Mouse (Mus musculus) layer of hippocampus, adult 8-10 months (tissue): ENCODE data around the gene Alx3. TPM values are rescaled to one million over a fixed set of nuclear protein-coding genes. Genes with fewer than 3 reads are reported as not detected.
"Not testable (repeated sequence)": the region's sequence is repeated elsewhere in the genome, so short reads cannot be mapped to it uniquely, and the experiment has no call there.

Experiments
- DNase-seq, 2 experiments: peaks; one replicate each; pipeline ENCODE4 v3.0.0; 2022; ENCODE audit warnings: low spot score in 2 of 2
- total RNA-seq, 4 experiments: library from RNA; stranded (reverse); gene quantifications; 2 replicates each; pipeline ENCODE4 v1.2.4; 2022

Gene Alx3
- total RNA-seq, 4 experiments from 2014 or later: 0.45 to 1.4 (median 0.83) TPM; not detected in 1

DNA sequence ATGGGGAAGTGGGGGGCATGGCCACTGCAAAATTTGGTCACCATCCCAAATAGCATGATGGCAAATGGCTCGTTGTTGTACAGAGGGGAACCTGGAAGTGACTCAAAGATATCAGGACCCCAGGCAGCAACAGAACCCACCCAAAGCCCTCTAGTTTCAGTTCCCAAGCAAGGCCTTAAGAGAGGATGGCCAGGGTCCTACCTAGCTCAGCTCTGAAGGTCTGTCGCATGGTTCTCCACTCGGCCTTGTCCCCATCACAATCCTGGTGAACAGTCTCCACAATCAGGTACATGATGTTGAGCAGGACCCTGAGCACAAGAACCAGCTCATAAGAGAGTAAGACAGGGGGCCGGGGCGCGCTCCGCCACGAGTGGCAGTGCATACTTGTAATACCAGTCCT is 29.6 kb downstream of the Alx3 start:
- DNase-seq: no peak

DNA sequence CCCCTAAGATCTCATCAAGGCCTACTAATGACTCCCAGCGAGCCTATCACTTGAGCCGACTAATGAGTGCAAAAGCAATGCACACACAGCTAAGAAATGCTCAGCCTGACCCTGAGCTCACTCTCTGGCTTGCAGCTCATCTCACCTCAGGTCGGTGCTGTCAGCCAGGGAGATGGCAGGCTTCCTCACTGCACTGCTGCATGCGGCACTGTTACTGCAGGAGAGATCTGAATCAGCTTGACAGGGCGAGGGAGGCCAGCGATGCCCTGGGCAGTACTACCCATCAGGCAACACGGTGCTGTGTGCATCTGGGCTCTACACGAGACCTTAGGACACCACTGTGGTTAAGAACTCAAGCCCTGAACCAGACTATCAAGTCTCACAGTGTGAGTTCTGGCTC is 30.7 kb downstream of the Alx3 start:
- no peak for DNase-seq

DNA sequence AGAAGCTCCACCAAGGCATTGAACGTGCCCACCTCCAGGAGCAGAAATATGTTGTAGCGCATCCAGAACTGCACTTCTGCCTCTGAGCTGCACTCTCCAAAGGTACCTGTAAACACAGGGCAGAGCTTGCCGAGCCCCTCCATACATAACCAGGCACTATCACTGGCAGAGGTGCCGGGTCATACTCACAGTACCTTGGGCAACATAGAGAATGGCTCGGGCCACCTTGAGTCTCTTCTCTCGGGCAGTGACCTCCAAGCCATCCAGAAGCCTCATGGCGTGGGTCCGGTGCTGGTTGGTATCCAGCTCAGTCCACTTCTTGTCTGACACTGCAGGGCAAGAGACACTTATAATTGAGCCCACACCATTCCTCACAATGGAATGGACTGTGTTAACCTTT is 31.9 kb downstream of the Alx3 start:
- no peak for DNase-seq

DNA sequence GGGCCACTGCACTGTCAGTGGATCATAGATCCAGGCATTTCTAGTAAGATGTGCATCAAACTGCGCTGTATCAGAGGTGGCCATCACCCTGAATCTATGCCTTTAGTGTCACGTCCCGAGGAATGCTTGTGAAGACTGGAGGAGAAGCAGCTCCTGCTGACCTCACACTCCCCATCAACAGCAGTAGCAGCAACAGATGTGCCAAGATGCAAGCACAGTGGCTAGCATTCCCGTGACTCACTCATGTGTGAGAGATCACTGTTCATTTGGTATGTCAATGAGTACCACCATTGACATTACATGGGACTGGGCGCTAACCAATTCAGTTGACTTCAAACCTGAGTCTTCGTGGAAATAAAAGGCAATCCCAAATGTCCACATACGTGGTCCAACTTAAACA is 32.8 kb downstream of the Alx3 start:
- no peak for DNase-seq

DNA sequence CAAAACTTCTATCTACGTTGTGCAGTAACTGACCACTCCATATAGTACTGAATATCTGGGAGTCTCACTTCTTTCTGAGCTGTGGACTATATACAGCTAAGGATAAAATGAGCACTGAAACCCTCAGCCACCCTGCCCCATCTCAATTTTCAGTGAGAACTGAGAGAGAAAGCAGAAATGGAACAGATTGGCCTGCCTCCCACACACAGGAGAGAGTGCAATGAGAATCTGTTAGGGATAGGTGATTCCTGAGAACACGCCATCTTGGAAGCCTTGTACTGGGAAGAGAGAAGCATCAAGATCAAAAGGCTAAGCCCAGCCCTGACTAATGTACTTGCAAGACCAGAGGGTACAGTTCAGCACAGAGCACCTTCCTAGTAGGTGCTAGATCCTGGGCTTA is 33.7 kb downstream of the Alx3 start:
- DNase-seq: peak; percentile 46 to 62

DNA sequence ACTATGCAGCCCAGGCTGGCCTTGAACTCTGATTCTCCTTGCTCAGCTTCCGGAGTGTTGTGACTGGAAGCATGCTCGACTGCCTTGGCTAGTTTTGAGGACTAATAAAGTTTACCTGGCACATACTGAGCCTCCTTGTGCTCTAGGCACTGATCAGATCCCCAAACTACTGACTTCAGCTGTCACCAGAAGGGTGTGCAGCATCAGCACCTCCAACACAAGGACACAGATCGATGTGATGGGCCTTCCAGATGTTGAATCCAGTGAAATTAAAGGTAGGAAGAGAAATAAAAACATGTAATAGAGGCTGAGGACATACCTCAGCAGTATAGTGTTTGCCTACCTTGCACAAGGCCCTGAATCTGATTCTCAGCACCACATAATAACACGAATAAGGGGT is 34.6 kb downstream of the Alx3 start:
- DNase-seq: no peak

DNA sequence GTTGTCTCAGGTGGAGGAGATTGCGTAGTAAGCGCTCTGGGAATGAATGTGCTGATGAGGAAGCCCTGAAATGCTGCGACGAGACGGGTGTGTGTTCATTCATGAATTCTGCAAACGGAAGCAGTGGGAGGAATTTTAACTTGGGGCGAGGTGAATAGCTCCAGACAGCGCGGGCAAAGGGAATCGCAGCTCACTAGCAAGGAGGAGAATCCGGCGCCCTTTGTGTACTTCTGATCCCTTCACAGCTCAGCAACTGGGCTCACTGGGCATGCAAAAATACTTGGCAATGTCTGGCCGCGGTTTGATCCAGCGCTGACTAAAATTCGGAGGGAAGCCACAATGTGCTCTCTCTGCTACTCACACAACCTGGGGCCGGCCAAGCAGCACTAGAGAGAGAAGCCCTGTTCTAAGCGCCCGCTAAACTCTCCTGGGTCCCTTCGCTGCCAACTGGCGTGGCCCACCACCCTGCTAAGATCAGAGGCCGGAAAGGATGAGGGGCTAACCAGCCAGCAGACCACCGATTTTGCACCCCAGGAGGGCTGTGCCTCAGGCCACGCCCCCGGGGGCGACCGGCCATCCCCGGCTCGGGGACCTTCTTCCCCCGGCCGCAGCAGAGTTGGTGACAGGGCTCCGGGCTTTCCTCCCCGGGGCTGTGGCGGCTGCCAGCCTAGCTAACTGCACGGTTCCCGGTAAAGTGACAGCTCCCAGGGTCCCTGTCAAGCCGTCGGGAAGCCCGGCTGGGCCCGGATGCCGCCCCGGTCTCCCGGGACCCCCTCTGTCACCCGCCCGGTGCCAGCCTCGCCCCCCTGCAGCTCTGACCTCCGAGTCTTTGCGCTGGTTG is 36.1 kb downstream of the Alx3 start, which contains the start of gene Gm10961:
TSS of gene Gm10961 (plus strand) at position 641 of the 841 bp plus-strand sequence.
- peak; percentile 38 to 47 for DNase-seq

DNA sequence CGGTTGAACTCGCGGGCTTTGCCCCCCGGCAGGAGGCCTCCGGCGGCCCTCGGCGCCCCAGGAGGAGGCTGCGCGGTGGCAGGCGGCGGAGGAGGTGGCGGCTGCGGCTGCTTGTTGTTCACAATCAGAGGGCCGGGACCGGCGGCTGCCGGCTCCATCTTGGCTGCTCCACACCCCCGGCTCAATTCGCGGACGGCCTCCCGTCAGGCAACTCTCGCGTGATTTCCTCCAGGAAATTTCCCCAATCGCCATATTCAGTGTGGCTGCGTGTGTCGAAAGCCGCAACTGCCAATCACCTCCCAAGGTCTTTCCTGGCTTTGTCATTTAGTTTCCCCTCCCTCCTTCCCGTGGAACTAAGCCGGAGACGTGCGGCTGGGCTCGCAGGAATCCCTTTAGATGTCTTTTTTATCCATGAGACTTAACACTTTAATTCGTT is 36.7 kb downstream of the Alx3 start, which contains the start of gene Strip1:
TSS of gene Strip1 (minus strand) at position 172 of the 436 bp plus-strand sequence.
- DNase-seq: peak; percentile 95

DNA sequence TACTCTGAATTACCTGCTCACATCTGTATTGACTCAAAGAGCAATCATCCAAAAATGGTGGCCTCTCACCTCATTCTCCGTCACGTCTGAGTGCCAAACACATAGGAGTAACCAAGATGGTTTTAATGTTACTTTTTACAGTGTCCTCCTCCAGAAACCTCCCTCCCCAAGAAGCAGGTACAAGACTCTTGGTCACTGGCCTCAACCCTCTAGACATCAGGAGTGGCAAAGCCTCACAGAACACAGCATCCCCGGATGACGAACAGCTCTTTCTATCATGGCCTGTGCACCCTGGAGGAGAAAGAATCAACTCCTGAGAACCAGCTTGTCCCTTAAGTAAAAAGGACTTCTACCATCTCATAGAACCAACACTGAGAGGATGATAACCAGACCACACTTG is 38.0 kb downstream of the Alx3 start:
- DNase-seq: no peak

DNA sequence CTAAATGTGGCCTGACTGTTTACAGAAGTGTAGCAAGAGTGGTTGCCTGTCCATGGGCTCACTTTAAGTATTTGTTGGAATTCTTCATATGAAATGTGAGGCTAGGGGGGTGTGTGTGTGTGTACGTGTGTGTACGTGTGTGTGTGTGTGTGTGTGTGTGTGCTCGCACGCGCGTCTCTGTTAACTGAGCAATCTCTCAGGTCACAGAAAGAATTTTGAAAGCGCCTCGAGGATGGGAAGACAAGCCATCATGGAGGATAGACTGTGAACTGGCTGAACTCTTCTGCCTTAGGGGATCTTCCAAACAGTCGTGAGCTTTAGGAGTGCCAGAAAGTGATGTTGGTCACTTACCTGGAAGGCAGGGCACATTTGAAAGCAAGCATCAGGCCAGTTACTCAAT is 39.1 kb downstream of the Alx3 start:
- no peak for DNase-seq

DNA sequence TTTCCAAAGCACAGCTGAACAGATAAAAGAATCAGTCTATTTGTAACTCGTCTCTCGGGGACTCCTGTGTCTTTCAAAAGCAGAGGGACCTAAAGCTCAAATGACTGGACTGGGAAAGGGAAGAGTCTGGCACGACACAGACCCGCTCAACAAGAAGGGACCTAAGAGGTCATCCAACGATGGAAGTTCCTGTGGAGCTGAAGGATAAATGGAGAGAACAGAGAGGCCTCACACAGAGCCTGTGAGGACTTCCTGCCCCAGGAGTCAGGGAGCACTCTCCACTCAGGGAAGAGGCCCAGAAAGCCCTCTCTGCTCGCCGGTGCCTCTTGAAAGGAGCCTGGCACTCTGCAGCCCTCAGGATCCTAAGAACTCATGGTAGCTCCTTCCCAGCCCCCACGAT is 41.0 kb downstream of the Alx3 start:
- no peak for DNase-seq

DNA sequence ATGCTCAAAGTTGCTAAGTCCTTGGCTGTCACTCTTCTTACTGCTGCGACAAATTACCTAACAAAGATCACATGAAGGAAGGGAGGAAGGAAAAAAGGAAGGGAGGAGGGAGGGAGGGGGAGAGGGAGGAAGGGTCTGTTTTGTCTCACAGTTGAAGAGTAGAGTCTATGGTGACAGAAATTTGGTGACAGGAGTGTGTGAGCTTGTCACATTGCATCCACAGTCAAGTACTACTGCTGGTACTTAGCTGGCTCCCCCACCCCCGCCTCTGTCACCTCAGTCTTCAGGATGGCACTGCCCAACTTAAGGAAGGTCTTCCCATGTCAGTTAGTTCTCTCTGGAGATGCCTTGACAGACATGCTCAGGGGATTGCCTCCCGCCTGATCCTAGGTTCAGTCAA is 41.4 kb downstream of the Alx3 start:
- DNase-seq: no peak

DNA sequence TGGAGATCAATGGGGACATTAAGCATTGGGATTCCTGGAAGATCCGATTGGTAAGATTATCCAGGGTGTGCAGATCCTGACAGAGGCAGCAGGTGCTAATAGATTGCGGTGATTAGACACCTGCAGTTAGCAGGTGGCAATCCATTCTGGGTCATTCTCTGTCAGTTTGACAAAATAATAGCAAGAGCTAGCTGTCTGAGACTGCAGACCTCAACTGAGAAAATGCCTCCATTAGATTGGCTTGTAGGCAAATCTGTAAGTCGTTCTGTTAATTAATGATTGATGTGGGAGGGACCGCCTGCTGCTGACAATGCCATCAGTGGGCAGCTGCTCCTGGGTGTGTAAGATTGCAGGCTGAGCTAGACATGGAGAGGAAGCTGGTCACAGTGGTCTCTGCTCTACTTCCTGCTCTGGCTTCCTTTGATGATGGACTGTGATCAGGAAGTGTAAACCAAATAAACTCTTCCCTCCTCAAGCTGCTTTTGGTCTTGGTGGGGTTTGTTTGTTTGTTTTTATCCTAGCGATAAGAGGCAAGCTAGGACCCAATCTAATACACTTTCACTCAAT is 42.9 kb downstream of the Alx3 start:
- no peak for DNase-seq

DNA sequence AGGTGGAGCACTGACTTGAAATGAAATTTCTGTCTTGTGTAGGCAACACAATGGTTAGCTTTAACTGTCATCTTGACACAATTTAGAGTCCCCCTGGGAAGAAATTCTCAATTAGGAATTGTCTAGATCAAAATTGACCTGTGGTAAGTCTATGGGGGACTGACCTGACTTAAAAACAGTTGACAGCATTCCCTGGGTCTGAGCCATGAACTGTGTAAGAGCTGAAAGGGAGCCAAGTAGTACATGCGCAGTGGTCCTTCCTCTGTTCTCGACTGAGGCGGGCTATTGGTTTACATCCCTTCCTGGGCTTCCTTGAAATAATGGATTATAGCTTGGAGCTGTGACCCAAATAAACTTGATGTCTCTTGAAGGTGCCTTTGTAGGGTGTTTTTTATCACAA is 52.1 kb downstream of the Alx3 start:
- no peak for DNase-seq

DNA sequence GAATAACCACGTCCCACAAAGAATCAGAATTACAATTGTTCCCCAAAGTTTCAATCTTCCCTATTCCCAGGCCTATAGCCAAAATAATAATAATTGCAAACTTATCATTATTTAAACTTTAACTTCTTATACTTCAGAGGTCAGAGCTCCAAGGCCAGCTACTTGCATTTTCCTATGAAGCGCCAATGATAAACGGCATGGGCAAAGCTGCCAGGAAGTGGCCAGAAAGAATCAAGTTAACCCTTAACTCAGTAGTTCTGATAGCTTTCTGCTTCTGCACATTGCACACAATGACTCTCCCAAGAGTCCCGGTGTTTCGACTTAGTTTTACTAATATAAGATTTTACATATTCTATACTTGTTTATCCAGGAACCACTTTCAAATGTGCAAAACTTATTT is 55.4 kb downstream of the Alx3 start:
- not testable (repeated sequence) for DNase-seq

DNA sequence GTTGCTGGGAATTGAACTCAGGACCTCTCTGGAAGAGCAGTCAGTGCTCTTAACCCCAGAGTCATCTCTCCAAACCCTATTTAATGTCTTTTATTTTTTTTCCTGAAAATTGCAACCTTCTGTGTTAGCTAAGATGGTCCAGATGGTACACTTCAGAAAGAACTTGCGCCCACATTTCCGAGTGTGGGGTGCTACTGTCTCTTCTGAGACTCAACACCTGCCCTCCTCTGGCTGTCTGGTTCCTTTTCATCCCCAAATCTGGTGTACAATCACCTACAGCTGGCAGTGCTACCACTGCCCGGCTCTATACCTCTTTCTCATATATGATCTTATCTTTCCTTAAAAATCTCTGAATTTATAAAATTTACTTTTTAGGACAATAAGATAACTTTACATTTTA is 58.1 kb downstream of the Alx3 start:
- no peak for DNase-seq

DNA sequence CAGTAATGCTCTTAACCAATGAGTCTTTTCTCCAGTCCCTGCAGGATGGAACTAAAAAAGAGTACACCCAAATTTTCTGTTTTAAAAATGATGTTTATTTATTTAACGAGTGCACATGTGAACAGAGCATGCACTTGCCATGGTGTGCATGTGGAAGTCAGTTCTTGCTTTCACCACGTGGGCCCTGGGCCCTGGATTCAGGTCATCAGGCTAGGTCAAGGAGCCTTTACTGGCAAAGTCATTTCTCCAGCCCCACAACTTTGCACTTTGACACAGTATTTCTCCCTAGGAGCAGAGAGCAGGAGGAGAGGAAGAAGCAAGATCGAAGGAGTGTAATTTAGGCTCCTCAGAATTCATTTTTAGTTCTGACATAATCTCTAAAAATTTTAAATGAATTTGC is 60.0 kb downstream of the Alx3 start:
- no peak for DNase-seq

Other genes with a start within 250 kb of the Alx3 start
- gene Kcnc4, start 135.5 kb upstream of the Alx3 start, total RNA-seq: 10 to 100 TPM; 51.8 to 70.3 (median 61.7) TPM
- 100 to 1,000 TPM; 272 to 323 (median 290) TPM for gene Slc6a17, start 77.0 kb upstream of the Alx3 start, total RNA-seq
- not detected for gene Ubl4b, start 40.0 kb upstream of the Alx3 start, total RNA-seq
- gene Gm10961, start 36.3 kb downstream of the Alx3 start, total RNA-seq: not detected
- gene Strip1, start 36.7 kb downstream of the Alx3 start, total RNA-seq: 10 to 100 TPM; 68.0 to 82.8 (median 70.7) TPM
- 100 to 1,000 TPM; 302 to 352 (median 331) TPM for gene Ahcyl1, start 101.5 kb downstream of the Alx3 start, total RNA-seq
- 10 to 100 TPM; 24.9 to 58.2 (median 39.9) TPM for gene Csf1, start 165.4 kb downstream of the Alx3 start, total RNA-seq